Mouse (Mus musculus) cerebellum, adult 9-10 months (tissue): ENCODE results near the gene Gm3952.
A peak's percentile ranks its signal among the peaks of the same experiment; 100 is the strongest.

Source experiments
- DNase-seq: peaks from one replicate; pipeline ENCODE4 v3.0.0; 2022

Gene Gm3952

GRCm38 (mm10) chr8:128798594-128798993, at the start of gene Gm3952:
Gm3952 (minus strand) TSS chr8:128798694.
- no peak for DNase-seq

- DNase-seq = no peak
These were observed 45.3 kb upstream of the Gm3952 start for GRCm38 (mm10) chr8:128843749-128844148.

- no peak for DNase-seq
These were observed 14.0 kb upstream of the Gm3952 start for GRCm38 (mm10) chr8:128812521-128812920.

- no peak for DNase-seq
These were observed 62.8 kb downstream of the Gm3952 start for GRCm38 (mm10) chr8:128735692-128736091.

GRCm38 (mm10) chr8:128734118-128734517, 64.4 kb downstream of the Gm3952 start:
- no peak for DNase-seq

DNA sequence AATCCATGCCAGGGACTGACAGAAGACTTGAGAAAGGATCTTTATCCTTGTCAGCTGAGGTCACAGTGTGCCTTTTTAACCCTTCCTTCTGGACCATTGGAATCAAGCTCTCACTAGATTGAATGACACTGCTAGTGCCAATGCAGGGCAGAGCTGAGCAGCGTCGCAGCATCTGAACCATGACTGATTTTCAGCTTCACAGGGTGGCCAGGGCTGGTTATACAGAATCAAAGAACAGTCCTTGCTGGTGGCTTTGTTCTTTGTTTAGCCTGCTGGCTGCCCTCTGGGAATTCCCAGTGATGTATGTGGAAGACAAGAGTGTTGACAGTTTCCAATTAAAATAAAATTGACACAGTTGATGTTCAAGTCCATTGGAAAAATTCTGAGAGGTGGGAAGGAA, 66.2 kb downstream of the Gm3952 start:
- no peak for DNase-seq

GRCm38 (mm10) chr8:128727213-128727612, 71.3 kb downstream of the Gm3952 start:
- no peak for DNase-seq

DNA sequence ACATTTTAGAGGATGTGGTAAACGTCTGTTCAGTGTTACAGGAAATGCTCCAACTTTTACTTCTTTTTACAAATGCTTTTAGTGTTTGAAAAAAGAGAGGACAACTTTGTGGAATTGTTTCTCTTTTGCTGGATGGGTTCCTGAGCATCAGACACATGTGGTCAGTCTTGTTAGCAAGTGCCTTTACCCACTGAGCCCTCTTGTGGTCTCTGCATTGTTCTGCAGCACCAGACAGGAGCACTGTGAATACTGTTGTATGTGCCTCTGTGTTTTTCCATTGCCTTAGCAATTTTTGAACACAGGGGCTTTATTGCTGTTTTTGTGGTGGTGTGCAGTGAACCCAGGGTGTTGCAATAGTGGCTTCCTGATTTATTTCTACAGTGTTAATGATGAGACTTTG, 73.7 kb downstream of the Gm3952 start:
- peak; percentile 16 for DNase-seq

DNA sequence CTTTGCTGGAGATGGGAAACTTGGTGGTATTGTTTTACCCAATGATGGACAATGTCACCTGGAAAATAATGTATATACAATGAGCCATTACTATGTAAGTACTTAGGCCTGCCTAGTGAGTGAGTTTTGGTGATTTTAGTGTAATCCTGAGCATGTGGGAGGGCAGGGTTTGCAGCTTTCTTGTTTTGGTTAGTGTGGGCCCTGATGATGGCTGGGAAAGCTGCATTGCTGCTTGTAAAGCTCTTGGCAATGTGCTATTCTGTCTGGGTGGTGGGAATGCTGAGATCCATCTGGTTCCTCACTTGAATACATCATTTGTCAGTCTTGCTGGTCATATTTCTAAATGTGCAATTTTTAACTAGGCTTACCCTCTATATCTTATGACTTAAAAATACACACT, 82.3 kb downstream of the Gm3952 start:
- DNase-seq = no peak

- peak; percentile 71 for DNase-seq
These were observed 89.2 kb downstream of the Gm3952 start for GRCm38 (mm10) chr8:128709261-128709660.

GRCm38 (mm10) chr8:128704836-128705235, 93.7 kb downstream of the Gm3952 start:
- DNase-seq = no peak

GRCm38 (mm10) chr8:128704376-128704775, 94.1 kb downstream of the Gm3952 start:
- DNase-seq = no peak

DNA sequence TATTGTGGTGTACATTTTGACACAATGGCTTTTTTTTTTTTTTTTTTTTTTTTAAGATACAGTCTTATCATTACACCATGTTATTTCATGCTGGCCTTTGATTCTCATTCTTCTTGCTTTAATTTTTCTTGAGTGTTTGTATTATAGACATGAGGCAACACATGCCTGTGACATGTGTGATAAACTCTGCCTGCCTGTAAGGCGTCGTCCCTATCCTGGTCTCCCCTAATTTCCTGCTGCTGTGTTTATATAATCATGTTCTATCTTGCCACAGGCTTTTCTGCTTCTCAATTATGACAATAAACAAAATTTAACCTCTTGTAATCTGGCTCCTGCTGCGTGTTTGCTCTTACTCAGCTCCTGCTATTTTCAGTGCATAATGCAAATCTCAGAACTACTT, 100.5 kb downstream of the Gm3952 start:
- DNase-seq = no peak

DNA sequence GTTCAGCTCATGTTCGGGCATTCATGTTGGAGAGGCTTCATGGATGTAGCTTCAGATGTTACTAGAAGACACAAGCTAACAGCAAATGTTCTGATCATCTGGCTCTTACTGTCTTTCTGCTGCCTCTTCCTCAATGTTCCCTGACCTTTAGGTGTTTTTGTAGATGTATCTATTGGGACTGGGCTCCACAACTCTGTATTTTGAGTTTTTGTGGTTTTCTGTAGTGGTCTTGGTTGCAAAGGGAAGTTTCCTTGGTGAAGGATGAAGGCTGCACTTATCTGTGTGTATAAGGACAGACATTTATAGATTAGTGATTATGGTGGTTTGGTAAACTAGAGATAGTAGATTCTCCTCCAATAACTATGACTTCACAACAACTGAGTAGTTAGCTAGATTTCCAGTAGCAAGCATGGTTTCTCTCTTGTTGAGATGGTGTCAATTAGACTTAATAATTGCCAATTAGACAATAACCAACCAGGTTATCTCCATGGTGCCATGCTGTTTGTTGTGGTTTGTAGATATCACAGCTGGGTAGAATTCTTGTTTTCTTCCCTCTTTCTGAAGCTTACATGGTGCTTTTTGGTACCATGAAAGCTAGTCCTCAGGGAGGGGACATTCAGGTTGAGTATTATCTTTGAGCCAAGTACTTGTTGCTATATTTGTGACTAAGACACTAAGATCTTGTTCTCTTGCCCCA, 101.6 kb downstream of the Gm3952 start:
- no peak for DNase-seq
